Comparison of ENCODE assay signal across 21 mouse cellular contexts in the genomic region with DNA sequence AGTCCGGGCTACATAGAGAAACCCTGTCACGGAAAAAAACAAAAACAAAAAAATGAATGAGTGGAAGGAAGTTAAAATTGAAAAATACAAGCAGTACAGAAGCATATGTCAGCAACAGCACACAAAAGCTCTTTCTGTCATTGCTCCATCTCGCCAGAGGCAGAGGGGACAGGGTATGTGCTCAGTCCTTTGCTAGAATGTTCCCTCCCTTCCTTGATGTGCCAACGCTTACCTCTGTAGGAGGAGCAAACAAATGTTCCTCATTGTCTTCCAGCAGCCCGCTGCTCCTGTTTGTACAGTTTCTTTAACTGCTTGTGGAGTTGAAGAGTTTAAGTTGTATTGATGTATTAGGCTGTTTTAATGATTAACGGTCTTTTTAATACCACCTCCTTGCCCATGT. TPM values are rescaled to one million over a fixed set of nuclear protein-coding genes. Genes with fewer than 3 reads are reported as not detected.
A peak's percentile ranks its signal among the peaks of the same experiment; 100 is the strongest.
DNase-seq lines count a peak whose midpoint lies in the region; ATAC-seq and TF ChIP-seq lines count a peak whose summit lies in the region.
"Had no signal": no experiment of that assay in that cellular context is flagged by ENCODE, and none has a peak within 500 bp of the region (broad histone marks: within the 10 kb centered on the region; RNA-seq: fewer than 3 reads in every experiment).

No protein-coding gene starts in this region.

- H3K36me3 ChIP-seq in embryonic facial prominence, embryonic 12.5 days, result no peaks in the 10 kb centered on the region
- H3K36me3 ChIP-seq: liver, embryonic 12.5 days; midbrain, embryonic 13.5 days had no signal

- WGBS in embryonic facial prominence, embryonic 12.5 days, result 70% methylated on average over 6 of the region's 6 CpGs

- no peaks in the 10 kb centered on the region for H3K9me3 ChIP-seq in embryonic facial prominence, embryonic 12.5 days
- H3K9me3 ChIP-seq: liver, embryonic 12.5 days; megakaryocyte, embryonic 14.5 days; midbrain, embryonic 13.5 days had no signal

- H3K4me2 ChIP-seq in embryonic facial prominence, embryonic 12.5 days (replicated peaks), result no peak overlapping the region
- H3K4me2 ChIP-seq: heart, embryonic 11.5 days; liver, embryonic 12.5 days; midbrain, embryonic 13.5 days had no signal

- H3K9ac ChIP-seq in embryonic facial prominence, embryonic 12.5 days, result no peak overlapping the region
- H3K9ac ChIP-seq: liver, embryonic 12.5 days; midbrain, embryonic 13.5 days had no signal

- no peak overlapping the region for H3K4me3 ChIP-seq in layer of hippocampus, adult 2 months
- H3K4me3 ChIP-seq in embryonic facial prominence, embryonic 12.5 days, result no peak overlapping the region
- H3K4me3 ChIP-seq: gastrocnemius, adult 2 months; left cerebral cortex, adult 2 months; liver, embryonic 12.5 days; megakaryocyte, embryonic 14.5 days; midbrain, embryonic 13.5 days had no signal

- peaks cover 47% of the 10 kb centered on the region for H3K4me1 ChIP-seq in embryonic facial prominence, embryonic 12.5 days

- peak overlapping the region; percentile 59 for H3K27ac ChIP-seq in layer of hippocampus, adult 2 months
- peak overlapping the region; percentile 18; the same call in 1 of the 2 replicates for H3K27ac ChIP-seq in embryonic facial prominence, embryonic 12.5 days
- H3K27ac ChIP-seq: gastrocnemius, adult 2 months; hindbrain, postnatal 0 days; left cerebral cortex, adult 2 months; liver, embryonic 12.5 days; midbrain, embryonic 13.5 days had no signal

- no peak for TF ChIP-seq CTCF in layer of hippocampus, adult 2 months (conservative IDR thresholded peaks at IDR 0.05)

- no peak for DNase-seq in layer of hippocampus, adult 2 months (ENCODE audit: low spot score in 2 of 2)
- no peak for DNase-seq in layer of hippocampus, adult 9-10 months (ENCODE audit: low spot score)
- DNase-seq in R1 (ENCODE audit: low read depth, low spot score), result peak; percentile 31
- peak; percentile 85 for DNase-seq in gonadal fat pad, adult 2 months (ENCODE audit: low read depth)
- no peak for DNase-seq in adrenal gland, adult 2 months
- no peak for DNase-seq in embryo, embryonic 9.5 days (ENCODE audit: extremely low spot score)
- DNase-seq: cerebellum, adult 11-12 months; cerebellum, postnatal 10 days; gastrocnemius, adult 2 months; heart, adult 11 months; kidney, postnatal 25 days; lung, adult 2 months; lung, postnatal 36 days had no signal

- no peak for ATAC-seq in embryonic facial prominence, embryonic 12.5 days (ENCODE audit: insufficient number of reproducible peaks, insufficient read depth, low FRiP score, low TSS enrichment)
- ATAC-seq: hindbrain, postnatal 0 days; intestine, postnatal 0 days; liver, embryonic 12.5 days; midbrain, embryonic 13.5 days had no signal

- H3K27me3 ChIP-seq in embryonic facial prominence, embryonic 12.5 days, result no peaks in the 10 kb centered on the region
- H3K27me3 ChIP-seq: liver, embryonic 12.5 days; midbrain, embryonic 13.5 days had no signal

RNA-seq across cellular contexts. Expression of a gene that starts 37.3 kb away (rescaled TPM):
- total RNA-seq in layer of hippocampus, adult 2 months (2021), result 10 to 100 TPM; 61.8 to 77.9 TPM
- 32.8 and 32.9 TPM in 2 replicates for polyA plus RNA-seq in embryonic facial prominence, embryonic 12.5 days (2016; fragmentation: Nextera tagmentation; extraction: Ambion mirVana)
- polyA plus RNA-seq in gonadal fat pad, adult 2 months (2012; rRNA removed), result 37.8 and 37.9 TPM in 2 replicates
- total RNA-seq in adrenal gland, adult 2 months (2021), result 10 to 100 TPM; 40.8 to 44.9 TPM
- polyA plus RNA-seq in adrenal gland, adult 2 months (2012; rRNA removed), result 8.8 and 8.9 TPM in 2 replicates

Comparison
In these comparisons a context has a peak if more than half of its experiments do, and no peak if none do; other contexts are left out.
1. DNase-seq: peak in R1 (single experiment) and gonadal fat pad, adult 2 months (single experiment); none in layer of hippocampus, adult 2 months (0 of 2), layer of hippocampus, adult 9-10 months (single experiment), adrenal gland, adult 2 months (single experiment) and embryo, embryonic 9.5 days (single experiment).